Mouse (Mus musculus): ENCODE data around the gene Foxred1. TPM values are rescaled to one million over a fixed set of nuclear protein-coding genes. Genes with fewer than 3 reads are reported as not detected.

The Foxred1 gene
- total RNA-seq, 4 experiments from 2014 or later = 48.5 to 62.4 (median 56.3) TPM

Other genes starting within 250 kb of the Foxred1 start
- gene St3gal4, start 91.8 kb downstream of the Foxred1 start, total RNA-seq (2022) = 10 to 100 TPM; 32.8 to 55.5 (median 44.3) TPM
- gene Dcps, start 35.0 kb downstream of the Foxred1 start, total RNA-seq (2022) = 10 to 100 TPM; 23.6 to 34.1 (median 29.9) TPM
- 100 to 1,000 TPM; 140 to 169 (median 165) TPM for gene Srpr, start 10.9 kb downstream of the Foxred1 start, total RNA-seq (2022)
- 1 to 10 TPM; 6.1 to 9.6 (median 6.5) TPM for gene Tirap, start 10.8 kb downstream of the Foxred1 start, total RNA-seq (2022)
- gene Fam118b, start 56.8 kb upstream of the Foxred1 start, total RNA-seq (2022) = 10 to 100 TPM in 3 of 4 experiments, 1 to 10 TPM in 1; 9.5 to 18.4 (median 15.5) TPM
- 10 to 100 TPM; 20.4 to 26.9 (median 22.4) TPM for gene Rpusd4, start 56.8 kb upstream of the Foxred1 start, total RNA-seq (2022)
- 10 to 100 TPM; 11.2 to 15.8 (median 12.5) TPM for gene Cdon, start 210.1 kb upstream of the Foxred1 start, total RNA-seq (2022)

All from adrenal gland, adult 8-10 months (tissue).